Mouse (Mus musculus) MEL (cell line): ENCODE data around the gene Isoc2b. TPM values are rescaled to one million over a fixed set of nuclear protein-coding genes. Genes with fewer than 3 reads are reported as not detected.
A peak's percentile ranks its signal among the peaks of the same experiment; 100 is the strongest.

Experiments used
- DNase-seq: peaks from one replicate; pipeline ENCODE4 v3.0.0; 2011; ENCODE audit warnings: low read depth, low spot score
- H3K27ac ChIP-seq: 2 replicates; pipeline ENCODE4 v1.5.1; 2012; ENCODE audit warnings: low read depth, mild to moderate bottlenecking, control low read depth, low read length, moderate library complexity; ENCODE audit not compliant: control insufficient read depth
- H3K27me3 ChIP-seq, 2 experiments: fragments of 150-350 bp in 1 of 2; sonication (generic) in 1 of 2; 2 replicates each; pipeline ENCODE4 v1.6.1; 2012; ENCODE audit warnings: low read length in 2 of 2, mild to moderate bottlenecking in 2 of 2, improper control_type of control experiment in 1 of 2, moderate library complexity in 1 of 2; ENCODE audit not compliant: insufficient read depth in 2 of 2, control insufficient read depth in 1 of 2
- H3K36me3 ChIP-seq, 2 experiments: 2 replicates each; pipeline ENCODE4 v1.6.1; 2012 to 2014; ENCODE audit warnings: low read length in 2 of 2, improper control_type of control experiment in 1 of 2, inconsistent platforms in 1 of 2, mild to moderate bottlenecking in 1 of 2; ENCODE audit not compliant: insufficient read depth in 2 of 2, control insufficient read depth in 1 of 2
- H3K4me1 ChIP-seq, 2 experiments: fragments of 150-350 bp in 1 of 2; sonication (generic) in 1 of 2; 2 replicates each; pipeline ENCODE4 v1.6.1; 2012; ENCODE audit warnings: low read length in 2 of 2, improper control_type of control experiment in 1 of 2, mild to moderate bottlenecking in 1 of 2; ENCODE audit not compliant: insufficient read depth in 2 of 2, control insufficient read depth in 1 of 2
- H3K4me3 ChIP-seq, 2 experiments: fragments of 150-350 bp in 1 of 2; sonication (generic) in 1 of 2; 2 replicates each; pipeline ENCODE4 v1.5.1; 2012; ENCODE audit warnings: low read depth in 2 of 2, low read length in 2 of 2, mild to moderate bottlenecking in 2 of 2, moderate library complexity in 2 of 2, control low read depth in 1 of 2, improper control_type of control experiment in 1 of 2; ENCODE audit not compliant: control insufficient read depth in 1 of 2, insufficient read depth in 1 of 2
- H3K79me2 ChIP-seq: 2 replicates; pipeline ENCODE4 v1.6.1; 2012; ENCODE audit warnings: mild to moderate bottlenecking, low read length, moderate library complexity; ENCODE audit not compliant: control insufficient read depth, poor library complexity, insufficient read depth
- H3K9ac ChIP-seq: 2 replicates; pipeline ENCODE4 v1.6.1; 2012; ENCODE audit warnings: low read depth, mild to moderate bottlenecking, control low read depth, low read length, moderate library complexity; ENCODE audit not compliant: control insufficient read depth, poor library complexity, severe bottlenecking
- H3K9me3 ChIP-seq: fragments of 150-350 bp; sonication (generic); replicated peaks from 2 replicates; pipeline ENCODE4 v1.6.1; 2012; ENCODE audit warnings: mild to moderate bottlenecking, low read length, improper control_type of control experiment, moderate library complexity; ENCODE audit not compliant: insufficient read depth
- CHD2 ChIP-seq: IDR thresholded peaks from 2 replicates; pipeline ENCODE4 v1.6.1; 2011; ENCODE audit warnings: low read length, improper control_type of control experiment
- ELF1 ChIP-seq: IDR thresholded peaks from 2 replicates; pipeline ENCODE4 v1.6.1; 2014; ENCODE audit warnings: low read depth, mild to moderate bottlenecking, inconsistent platforms, low read length, improper control_type of control experiment, moderate library complexity
- ETS1 ChIP-seq: IDR thresholded peaks from 2 replicates; pipeline ENCODE4 v1.6.1; 2012; ENCODE audit warnings: low read depth, mild to moderate bottlenecking, inconsistent platforms, low read length, improper control_type of control experiment, moderate library complexity
- HCFC1 ChIP-seq: IDR thresholded peaks from 2 replicates; pipeline ENCODE4 v1.6.1; 2012; ENCODE audit warnings: low read depth, mild to moderate bottlenecking, inconsistent platforms, low read length, improper control_type of control experiment, moderate library complexity
- MYC ChIP-seq: IDR thresholded peaks from 2 replicates; pipeline ENCODE4 v1.6.1; 2011; ENCODE audit warnings: low read depth, mild to moderate bottlenecking, low read length, improper control_type of control experiment, moderate library complexity
- NELFE ChIP-seq: IDR thresholded peaks from 2 replicates; pipeline ENCODE4 v1.6.1; 2011; ENCODE audit warnings: low read depth, low read length, improper control_type of control experiment
- POLR2A ChIP-seq, 2 experiments: IDR thresholded peaks; 2 replicates each; pipeline ENCODE4 v1.6.1; 2011 to 2012; ENCODE audit warnings: low read length in 2 of 2, mild to moderate bottlenecking in 2 of 2, control low read depth in 1 of 2, improper control_type of control experiment in 1 of 2, low read depth in 1 of 2, moderate library complexity in 1 of 2; ENCODE audit not compliant: control insufficient read depth in 1 of 2, insufficient read depth in 1 of 2, poor library complexity in 1 of 2
- POLR2AphosphoS2 ChIP-seq: IDR thresholded peaks from 2 replicates; pipeline ENCODE4 v1.6.1; 2011; ENCODE audit warnings: low read length, improper control_type of control experiment
- RAD21 ChIP-seq: IDR thresholded peaks from 2 replicates; pipeline ENCODE4 v1.6.1; 2011; ENCODE audit warnings: mild to moderate bottlenecking, low read depth, low read length, improper control_type of control experiment
- SIN3A ChIP-seq: IDR thresholded peaks from 2 replicates; pipeline ENCODE4 v1.6.1; 2012; ENCODE audit warnings: low read length, improper control_type of control experiment, inconsistent platforms
- TBP ChIP-seq: IDR thresholded peaks from 2 replicates; pipeline ENCODE4 v1.8.0; 2011; ENCODE audit warnings: low read depth, low read length, improper control_type of control experiment
- TCF12 ChIP-seq: IDR thresholded peaks from 2 replicates; pipeline ENCODE4 v1.6.1; 2014; ENCODE audit warnings: low read depth, mild to moderate bottlenecking, inconsistent platforms, low read length, improper control_type of control experiment, moderate library complexity
- USF1 ChIP-seq: IDR thresholded peaks from 2 replicates; pipeline ENCODE4 v1.6.1; 2014; ENCODE audit warnings: low read depth, mild to moderate bottlenecking, inconsistent platforms, low read length, improper control_type of control experiment, moderate library complexity
- ZKSCAN1 ChIP-seq: IDR thresholded peaks from 2 replicates; pipeline ENCODE4 v1.6.1; 2012; ENCODE audit warnings: low read depth, mild to moderate bottlenecking, inconsistent platforms, low read length, improper control_type of control experiment, moderate library complexity
- polyA plus RNA-seq, 2 experiments: library from polyadenylated mRNA; stranded (reverse) in 1 of 2; unstranded in 1 of 2; fragments of >175 nt in 1 of 2; fragments of >200 nt in 1 of 2; gene quantifications; 2 replicates each; pipeline versions ENCODE4 v1.2.1 to v1.2.4; 2012; ENCODE audit warnings: low replicate concordance in 2 of 2, low read depth in 1 of 2; ENCODE audit not compliant: insufficient read length in 2 of 2, insufficient read depth in 1 of 2, missing spikeins in 1 of 2
- total RNA-seq: library from RNA; depleted of rRNA; stranded (reverse); fragments of 300-350 nt; gene quantifications from 2 replicates; pipeline ENCODE4 v1.2.3, GENCODE M21; 2012

Isoc2b gene
- total and polyA plus RNA-seq, 3 experiments, result 2.8 to 3.0 TPM; not detected in 1

GRCm38 (mm10) chr7:4915007-4915665 is 45.1 kb upstream of the Isoc2b start, which contains the start of gene Zfp628:
Zfp628 (plus strand) TSS chr7:4915217.
- H3K9ac ChIP-seq, result peak within 1 kb of the TSS; percentile 84
- no peaks in the 10 kb centered on the region for H3K27me3 ChIP-seq
- H3K79me2 ChIP-seq, result peaks cover 6% of the 10 kb centered on the region
- H3K4me3 ChIP-seq, result peak within 1 kb of the TSS; percentile 85 to 89
- H3K4me1 ChIP-seq, result 0 out of 4 replicates have a peak, but pooled peaks cover 0 to 5% of the 10 kb centered on the region in 2 experiments
- peak; percentile 93 for DNase-seq
- peaks cover 0 to 4% of the 10 kb centered on the region in 2 experiments; a peak in 2 of 4 replicates for H3K36me3 ChIP-seq
- no peaks in the 10 kb centered on the region for H3K9me3 ChIP-seq
- peak within 1 kb of the TSS; percentile 53 for H3K27ac ChIP-seq
- peak; percentile 70 to 86; a peak in 3 of 4 replicates for TF ChIP-seq POLR2A (IDR thresholded peaks at IDR 0.05; ENCODE audit: control insufficient read depth in 1 of 2, insufficient read depth in 1 of 2, low read depth in 1 of 2, low read length in 2 of 2, poor library complexity in 1 of 2)
- TF ChIP-seq SIN3A, result peak; percentile 87; the same call in 1 of the 2 replicates
- TF ChIP-seq POLR2AphosphoS2, result peak; percentile 72; the same call in 1 of the 2 replicates
- TF ChIP-seq TCF12, result peak; percentile 37; the same call in 1 of the 2 replicates
- TF ChIP-seq HCFC1, result peak; percentile 80
- no peak for TF ChIP-seq CHD2
- TF ChIP-seq ETS1, result no peak
- peak; percentile 54; the same call in 1 of the 2 replicates for TF ChIP-seq TBP
- TF ChIP-seq NELFE, result peak; percentile 79
- TF ChIP-seq ELF1, result peak; percentile 92
- TF ChIP-seq ZKSCAN1, result no peak
- TF ChIP-seq MYC, result 0 out of 2 replicates have a peak, but pooled peaks have one; percentile 35
- 0 out of 2 replicates have a peak, but pooled peaks have one; percentile 6 for TF ChIP-seq USF1
- no peak for TF ChIP-seq RAD21

GRCm38 (mm10) chr7:4912248-4912647 is 42.2 kb upstream of the Isoc2b start:
- no peak overlapping the region for H3K9ac ChIP-seq
- TF ChIP-seq HCFC1, result no peak
- TF ChIP-seq, all 39 proteins: peak for 0
- DNase-seq, result peak; percentile 39
- Histone ChIP-seq H3K27me3 (peaks cover 0 to 7% of the 10 kb centered on the region in 2 experiments; a peak in 2 of 4 replicates), H3K4me1 (0 out of 4 replicates have a peak, but pooled peaks cover 0 to 5% of the 10 kb centered on the region in 2 experiments), H3K79me2 (peaks cover 6% of the 10 kb centered on the region), H3K4me3 (no peak overlapping the region), H3K36me3 (peaks cover 0 to 4% of the 10 kb centered on the region in 2 experiments; a peak in 2 of 4 replicates), H3K27ac (no peak overlapping the region), H3K9me3 (no peaks in the 10 kb centered on the region)
